Mouse (Mus musculus) stomach, postnatal 0 days (tissue): Measurements from ENCODE around the gene Arhgef10l. TPM values are rescaled to one million over a fixed set of nuclear protein-coding genes. Genes with fewer than 3 reads are reported as not detected.

Source experiments
- ATAC-seq: fragments of 200-750 bp; cut with Nextera tagmentation; 2 replicates; pipeline ENCODE4 v1.8.0; 2017; ENCODE audit not compliant: low FRiP score, low TSS enrichment
- DNase-seq: peaks from one replicate; pipeline ENCODE4 v3.0.0-alpha.2; 2016; ENCODE audit warnings: low spot score
- H3K27ac ChIP-seq: fragments of 300-500 bp; sonication (generic); replicated peaks from 2 replicates; pipeline ENCODE4 v1.5.1; 2014; ENCODE audit warnings: mild to moderate bottlenecking, control low read depth
- H3K27me3 ChIP-seq: fragments of 300-500 bp; sonication (generic); 2 replicates; pipeline ENCODE4 v1.6.1; 2014; ENCODE audit warnings: low read length; ENCODE audit not compliant: control insufficient read depth, insufficient read depth
- H3K36me3 ChIP-seq: fragments of 300-500 bp; sonication (generic); 2 replicates; pipeline ENCODE4 v1.6.1; 2014; ENCODE audit warnings: low read length, mixed read lengths; ENCODE audit not compliant: control insufficient read depth, insufficient read depth
- H3K4me1 ChIP-seq: fragments of 300-500 bp; sonication (generic); replicated peaks from 2 replicates; pipeline ENCODE4 v1.6.1; 2014; ENCODE audit warnings: antibody characterized with exemption; ENCODE audit not compliant: control insufficient read depth, insufficient read depth
- H3K4me2 ChIP-seq: fragments of 300-500 bp; sonication (generic); replicated peaks from 2 replicates; pipeline ENCODE4 v1.6.1; 2014; ENCODE audit warnings: low read depth, mild to moderate bottlenecking, control low read depth, moderate library complexity
- H3K4me3 ChIP-seq: fragments of 300-500 bp; sonication (generic); 2 replicates; pipeline ENCODE4 v1.5.1; 2014; ENCODE audit warnings: low read depth, low read length, control low read depth
- H3K9ac ChIP-seq: fragments of 300-500 bp; sonication (generic); 2 replicates; pipeline ENCODE4 v1.6.1; 2014; ENCODE audit warnings: mild to moderate bottlenecking, low read length, control low read depth, mixed read lengths
- H3K9me3 ChIP-seq: fragments of 300-500 bp; sonication (generic); 2 replicates; pipeline ENCODE4 v1.6.1; 2016; ENCODE audit warnings: low read length; ENCODE audit not compliant: control insufficient read depth
- CTCF ChIP-seq: IDR thresholded peaks from 2 replicates; pipeline ENCODE4 v1.5.1; 2016; ENCODE audit warnings: antibody characterized with exemption, low read depth, mild to moderate bottlenecking, moderate library complexity
- EP300 ChIP-seq: optimal IDR thresholded peaks from 2 replicates; pipeline ENCODE3; 2016; ENCODE audit warnings: antibody characterized with exemption
- WGBS: fragments of 180-500 bp; shearing (Covaris S2); extraction: QIAGEN DNeasy Blood & Tissue Kit; methylation state at CpG from one replicate; pipeline ENCODE4 v1.1.7; 2014; 5-methylcytosine and 5-hydroxymethylcytosine counted together
- polyA plus RNA-seq: library from polyadenylated mRNA; unstranded; fragments of >200 nt; fragmentation: Nextera tagmentation; extraction: Ambion mirVana; gene quantifications from 2 replicates; pipeline ENCODE4 v1.2.1, GENCODE M21; 2015

Arhgef10l gene
- polyA plus RNA-seq, 1 experiment from 2014 or later: 11.3 TPM

DNA sequence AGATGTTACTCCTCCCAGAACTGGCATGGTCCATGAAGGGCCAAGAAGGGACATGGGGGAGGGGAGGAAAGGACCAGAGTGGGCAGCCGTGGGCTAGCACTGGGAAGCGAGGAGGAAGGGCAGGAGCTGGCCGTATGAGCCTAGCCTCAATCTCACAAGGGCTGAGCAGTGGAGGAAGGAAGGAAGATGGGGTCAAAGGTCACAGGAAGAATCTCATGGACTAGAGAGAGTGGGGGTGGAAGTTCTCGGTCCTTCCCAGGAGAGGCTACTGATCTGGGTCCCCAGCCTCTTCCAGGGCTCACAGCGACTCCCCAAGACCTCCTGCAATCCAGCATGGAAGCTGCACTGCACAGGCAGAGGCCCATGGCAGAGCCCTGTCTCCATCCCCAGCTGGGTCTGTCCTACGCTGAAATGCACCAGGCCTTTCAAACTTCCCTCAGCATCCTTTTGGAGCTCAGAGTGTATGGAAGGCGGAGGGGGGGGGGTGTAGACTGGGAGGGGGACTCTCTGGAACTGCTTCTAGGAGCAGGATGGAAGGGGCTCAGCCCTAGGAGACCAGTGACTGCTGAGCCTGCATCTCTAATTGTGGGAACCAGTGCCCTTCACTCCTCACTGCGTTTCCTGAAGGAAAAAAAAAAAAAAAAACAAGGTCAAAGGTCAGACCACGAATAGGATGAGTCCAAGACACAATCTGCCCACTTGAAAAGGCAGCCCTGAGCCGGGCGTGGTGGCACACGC is 7.9 kb upstream of the Arhgef10l start:
- Histone ChIP-seq H3K27me3 (no peaks in the 10 kb centered on the region), H3K4me1 (no peaks in the 10 kb centered on the region), H3K27ac (no peak overlapping the region), H3K9me3 (no peaks in the 10 kb centered on the region), H3K4me2 (no peak overlapping the region), H3K9ac (no peak overlapping the region), H3K4me3 (no peak overlapping the region), H3K36me3 (no peaks in the 10 kb centered on the region)
- WGBS: 59% methylated on average over 12 of the region's 12 CpGs
- DNase-seq (no peak), ATAC-seq (peak; percentile 51; the same call in 1 of the 2 replicates)
- TF ChIP-seq CTCF (no peak), EP300 (no peak)

DNA sequence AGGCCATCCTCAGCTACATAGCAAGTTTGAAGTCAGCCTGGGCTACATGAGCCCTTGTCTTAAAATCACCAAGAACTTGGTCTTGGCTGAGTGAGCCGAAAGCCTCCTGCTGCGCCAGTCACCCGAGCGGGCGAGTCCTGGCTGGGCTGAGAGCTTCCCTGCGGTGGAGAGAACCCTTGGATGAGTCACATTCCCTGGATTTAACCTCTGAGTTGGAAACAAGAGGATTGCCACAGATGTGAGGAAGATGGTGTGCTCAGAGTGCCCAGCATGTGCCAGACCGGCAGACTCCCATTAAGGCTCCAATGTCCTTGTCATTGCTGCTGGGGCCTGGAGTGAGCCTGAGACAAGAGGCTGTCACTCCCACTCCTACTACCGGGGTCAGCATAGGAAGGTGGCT is 2.0 kb upstream of the Arhgef10l start:
- H3K4me3 ChIP-seq: no peak overlapping the region
- no peak overlapping the region for H3K9ac ChIP-seq
- no peaks in the 10 kb centered on the region for H3K27me3 ChIP-seq
- H3K27ac ChIP-seq: no peak overlapping the region
- no peak for TF ChIP-seq CTCF
- no peak for TF ChIP-seq EP300
- H3K36me3 ChIP-seq: no peaks in the 10 kb centered on the region
- H3K9me3 ChIP-seq: no peaks in the 10 kb centered on the region
- no peak for ATAC-seq
- no peak for DNase-seq
- H3K4me2 ChIP-seq: no peak overlapping the region
- peaks cover under 1% of the 10 kb centered on the region; the same call in 1 of the 2 replicates for H3K4me1 ChIP-seq
- WGBS: 79% methylated on average over 8 of the region's 8 CpGs

DNA sequence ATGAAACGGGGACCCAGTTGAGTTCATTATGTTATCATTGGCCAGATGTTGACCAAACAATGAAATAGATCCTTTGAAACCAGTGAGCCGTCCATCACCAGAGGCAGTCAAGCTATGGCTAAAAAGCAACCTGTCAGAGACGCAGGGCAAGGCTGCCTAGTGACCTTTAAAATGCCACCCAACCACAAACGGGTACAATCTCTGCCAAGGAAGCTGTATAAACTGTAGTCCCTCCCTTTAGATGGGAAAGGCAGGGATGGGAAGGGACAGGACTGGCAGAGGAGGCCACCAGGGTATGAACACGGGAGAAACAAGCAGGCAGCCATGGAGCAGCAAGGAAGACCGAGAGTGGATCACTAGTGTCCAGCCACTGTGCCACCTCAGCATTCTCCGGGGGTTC is 759 bp downstream of the Arhgef10l start:
- DNase-seq (no peak), ATAC-seq (no peak)
- 56% methylated on average over 7 of the region's 7 CpGs for WGBS
- no peaks in the 10 kb centered on the region for H3K9me3 ChIP-seq
- no peaks in the 10 kb centered on the region for H3K36me3 ChIP-seq
- H3K27me3 ChIP-seq: no peaks in the 10 kb centered on the region
- peaks cover 3% of the 10 kb centered on the region; the same call in 1 of the 2 replicates for H3K4me1 ChIP-seq
- H3K27ac ChIP-seq: peak overlapping the region; percentile 81
- peak overlapping the region; percentile 23; the same call in 1 of the 2 replicates for H3K4me3 ChIP-seq
- H3K9ac ChIP-seq: 0 out of 2 replicates have a peak overlapping the region, but pooled peaks have one; percentile 4
- peak overlapping the region; percentile 43 for H3K4me2 ChIP-seq
- TF ChIP-seq CTCF: no peak
- no peak for TF ChIP-seq EP300

DNA sequence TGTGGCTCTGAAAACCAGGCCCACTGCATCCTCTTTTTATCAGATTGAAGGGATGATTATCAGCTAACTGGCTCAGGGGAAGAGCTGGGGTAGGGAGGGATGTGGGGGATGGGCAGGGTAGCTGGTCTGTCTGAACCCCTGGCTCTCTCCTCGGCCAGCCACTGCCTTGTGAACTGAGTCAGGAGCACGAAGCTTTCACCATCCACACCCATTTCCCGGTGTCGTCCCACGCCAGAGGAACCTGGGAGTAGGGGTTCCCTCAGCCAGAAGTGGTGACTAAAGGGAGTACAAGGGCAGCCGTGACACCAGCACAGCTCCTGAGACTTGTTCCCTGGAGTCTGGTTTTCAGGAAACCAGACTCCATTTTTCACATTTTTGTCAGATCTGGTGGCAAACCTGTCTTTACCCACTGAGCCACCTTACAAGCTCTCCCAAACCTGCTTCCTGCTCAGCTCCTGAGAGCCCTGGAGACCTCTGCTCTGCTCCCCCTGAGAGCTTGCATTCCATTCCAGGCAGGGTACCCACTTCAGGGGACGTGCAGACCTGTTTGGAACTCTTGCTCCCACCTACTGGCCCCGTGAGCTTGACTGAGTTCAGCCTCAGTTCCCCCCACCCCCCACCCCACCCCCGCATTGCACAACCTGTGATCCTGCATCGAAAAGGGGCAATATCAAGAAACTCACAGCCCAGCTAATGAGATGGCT is 2.8 kb downstream of the Arhgef10l start:
- TF ChIP-seq EP300 (no peak), CTCF (no peak)
- Histone ChIP-seq H3K27me3 (no peaks in the 10 kb centered on the region), H3K4me1 (peaks cover 3% of the 10 kb centered on the region), H3K4me2 (no peak overlapping the region), H3K9me3 (no peaks in the 10 kb centered on the region), H3K4me3 (no peak overlapping the region), H3K27ac (peak overlapping the region; percentile 46; the same call in 1 of the 2 replicates), H3K36me3 (no peaks in the 10 kb centered on the region), H3K9ac (no peak overlapping the region)
- ATAC-seq (no peak), DNase-seq (no peak)
- WGBS: 48% methylated on average over 10 of the region's 10 CpGs

GRCm38 (mm10) chr4:140662453-140662852 is 3.4 kb downstream of the Arhgef10l start:
- Histone ChIP-seq H3K27ac (peak overlapping the region; percentile 46), H3K9ac (no peak overlapping the region), H3K4me3 (no peak overlapping the region), H3K27me3 (no peaks in the 10 kb centered on the region), H3K9me3 (no peaks in the 10 kb centered on the region), H3K4me1 (peaks cover 8% of the 10 kb centered on the region), H3K4me2 (peak overlapping the region; percentile 20; the same call in 1 of the 2 replicates), H3K36me3 (no peaks in the 10 kb centered on the region)
- no peak for DNase-seq
- WGBS: 43% methylated on average over 7 of the region's 7 CpGs
- no peak for ATAC-seq
- no peak for TF ChIP-seq CTCF
- no peak for TF ChIP-seq EP300
